Mouse (Mus musculus) right cerebral cortex, postnatal 25 days (tissue): ENCODE data around the gene Gm960.
A peak's percentile ranks its signal among the peaks of the same experiment; 100 is the strongest.
"Not testable (repeated sequence)": the region's sequence is repeated elsewhere in the genome, so short reads cannot be mapped to it uniquely, and the experiment has no call there.

ENCODE experiments used
- DNase-seq: peaks from one replicate; pipeline ENCODE4 v3.0.0; 2022

Gm960 gene

GRCm38 (mm10) chr19:4587426-4587825 lies 111.0 kb downstream of the Gm960 start:
- DNase-seq = peak; percentile 14

DNA sequence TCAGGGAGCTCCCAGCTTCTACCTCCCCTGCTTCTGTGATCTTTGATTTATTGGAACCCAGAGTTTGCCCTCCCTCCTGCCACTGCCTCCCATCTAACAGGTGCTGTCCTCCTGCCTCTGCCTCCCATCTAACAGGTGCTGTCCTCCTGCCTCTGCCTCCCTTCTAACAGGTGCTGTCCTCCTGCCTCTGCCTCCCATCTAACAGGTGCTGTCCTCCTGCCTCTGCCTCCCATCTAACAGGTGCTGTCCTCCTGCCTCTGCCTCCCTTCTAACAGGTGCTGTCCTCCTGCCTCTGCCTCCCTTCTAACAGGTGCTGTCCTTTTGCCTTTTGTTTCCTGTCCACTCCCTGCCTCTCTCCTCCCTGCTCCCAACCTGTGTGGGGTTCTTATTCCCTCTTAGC lies 111.7 kb downstream of the Gm960 start:
- DNase-seq = not testable (repeated sequence)

GRCm38 (mm10) chr19:4583856-4584255 lies 114.6 kb downstream of the Gm960 start:
- no peak for DNase-seq

GRCm38 (mm10) chr19:4579296-4579695 lies 119.2 kb downstream of the Gm960 start:
- no peak for DNase-seq

DNA sequence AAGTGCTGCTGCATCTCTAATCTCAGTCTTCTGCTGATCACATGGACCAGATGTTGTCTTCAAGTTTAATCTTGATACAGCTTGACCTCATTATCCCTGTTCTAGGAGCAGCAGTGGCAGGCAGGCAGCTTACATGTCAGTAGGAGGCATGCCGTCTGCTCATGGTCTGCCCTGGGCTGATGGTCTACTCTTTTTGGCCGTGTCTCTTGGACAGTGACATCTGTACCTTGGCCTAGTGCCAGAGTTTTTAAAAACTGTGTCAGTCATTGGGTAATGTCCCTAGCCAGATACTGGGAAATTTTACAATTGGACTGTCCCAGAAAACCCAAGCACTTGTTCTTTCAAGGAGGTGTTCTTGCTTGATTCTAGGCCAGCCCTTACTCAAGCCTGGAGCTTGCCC lies 119.7 kb downstream of the Gm960 start:
- no peak for DNase-seq
